Mouse (Mus musculus) lung, embryonic 14.5 days (tissue): Measurements from ENCODE around the gene Foxp1. TPM values are rescaled to one million over a fixed set of nuclear protein-coding genes. Genes with fewer than 3 reads are reported as not detected.
A peak's percentile ranks its signal among the peaks of the same experiment; 100 is the strongest.

ENCODE experiments used
- ATAC-seq: fragments of 200-750 bp; cut with Nextera tagmentation; 2 replicates; pipeline ENCODE4 v1.8.0; 2017; ENCODE audit warnings: mild to moderate bottlenecking, moderate TSS enrichment, moderate library complexity; ENCODE audit not compliant: insufficient read depth
- DNase-seq: peaks from one replicate; pipeline ENCODE4 v3.0.0-alpha.2; 2015
- H3K27ac ChIP-seq: fragments of 300-500 bp; sonication (generic); 2 replicates; pipeline ENCODE4 v1.5.1; 2014; ENCODE audit warnings: low read depth, mild to moderate bottlenecking, moderate library complexity
- H3K27me3 ChIP-seq: fragments of 300-500 bp; sonication (generic); 2 replicates; pipeline ENCODE4 v1.6.1; 2014; ENCODE audit warnings: low read length, control low read depth; ENCODE audit not compliant: insufficient read depth
- H3K36me3 ChIP-seq: fragments of 300-500 bp; sonication (generic); 2 replicates; pipeline ENCODE4 v1.6.1; 2014; ENCODE audit warnings: control low read depth; ENCODE audit not compliant: insufficient read depth
- H3K4me1 ChIP-seq: fragments of 300-500 bp; sonication (generic); 2 replicates; pipeline ENCODE4 v1.6.1; 2014; ENCODE audit warnings: antibody characterized with exemption, control low read depth; ENCODE audit not compliant: insufficient read depth
- H3K4me2 ChIP-seq: fragments of 300-500 bp; sonication (generic); 2 replicates; pipeline ENCODE4 v1.6.1; 2014; ENCODE audit warnings: mild to moderate bottlenecking
- H3K4me3 ChIP-seq: fragments of 300-500 bp; sonication (generic); 2 replicates; pipeline ENCODE4 v1.5.1; 2014; ENCODE audit warnings: low read depth, low read length
- H3K9ac ChIP-seq: fragments of 300-500 bp; sonication (generic); 2 replicates; pipeline ENCODE4 v1.6.1; 2014
- H3K9me3 ChIP-seq: fragments of 300-500 bp; sonication (generic); 2 replicates; pipeline ENCODE4 v1.6.1; 2016; ENCODE audit warnings: low read depth, low read length, control low read depth
- CTCF ChIP-seq: IDR thresholded peaks from 2 replicates; pipeline ENCODE4 v1.5.1; 2016; ENCODE audit warnings: antibody characterized with exemption, low read depth
- WGBS: fragments of 180-500 bp; shearing (Covaris S2); extraction: QIAGEN DNeasy Blood & Tissue Kit; methylation state at CpG from one replicate; pipeline ENCODE4 v1.1.7; 2014; 5-methylcytosine and 5-hydroxymethylcytosine counted together
- polyA plus RNA-seq: library from polyadenylated mRNA; unstranded; fragments of >200 nt; fragmentation: Nextera tagmentation; extraction: Ambion mirVana; gene quantifications from 2 replicates; pipeline ENCODE4 v1.2.1, GENCODE M21; 2014

Gene Foxp1
- polyA plus RNA-seq, 1 experiment from 2014 or later: 111 TPM

DNA sequence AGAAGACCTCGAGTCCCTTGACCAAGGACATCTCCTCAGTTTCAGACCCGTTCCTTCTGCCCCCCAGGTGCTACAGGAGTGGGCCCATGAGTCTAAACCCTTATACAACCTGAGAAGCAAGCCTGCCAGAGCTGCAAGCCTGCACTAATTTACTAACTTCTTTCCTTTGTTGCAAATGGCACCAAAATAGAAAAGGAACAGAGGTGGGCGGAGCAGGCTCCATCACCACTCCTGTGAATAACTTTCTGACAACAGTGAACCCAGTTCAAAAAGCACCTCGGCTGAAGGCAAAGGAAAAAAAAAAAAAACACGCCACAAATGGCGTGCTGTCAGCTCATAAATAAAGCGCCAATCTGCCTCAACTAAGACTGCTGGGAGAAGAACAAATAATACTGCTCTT lies 81.4 kb downstream of the Foxp1 start:
- H3K4me2 ChIP-seq: no peak overlapping the region
- TF ChIP-seq CTCF: no peak
- H3K27ac ChIP-seq: no peak overlapping the region
- H3K27me3 ChIP-seq: no peaks in the 10 kb centered on the region
- no peaks in the 10 kb centered on the region for H3K36me3 ChIP-seq
- DNase-seq (no peak), ATAC-seq (no peak)
- H3K4me3 ChIP-seq: no peak overlapping the region
- no peak overlapping the region for H3K9ac ChIP-seq
- H3K4me1 ChIP-seq: peaks cover 9% of the 10 kb centered on the region; the same call in 1 of the 2 replicates
- no peaks in the 10 kb centered on the region for H3K9me3 ChIP-seq
- 65% methylated on average over 7 of the region's 7 CpGs for WGBS

DNA sequence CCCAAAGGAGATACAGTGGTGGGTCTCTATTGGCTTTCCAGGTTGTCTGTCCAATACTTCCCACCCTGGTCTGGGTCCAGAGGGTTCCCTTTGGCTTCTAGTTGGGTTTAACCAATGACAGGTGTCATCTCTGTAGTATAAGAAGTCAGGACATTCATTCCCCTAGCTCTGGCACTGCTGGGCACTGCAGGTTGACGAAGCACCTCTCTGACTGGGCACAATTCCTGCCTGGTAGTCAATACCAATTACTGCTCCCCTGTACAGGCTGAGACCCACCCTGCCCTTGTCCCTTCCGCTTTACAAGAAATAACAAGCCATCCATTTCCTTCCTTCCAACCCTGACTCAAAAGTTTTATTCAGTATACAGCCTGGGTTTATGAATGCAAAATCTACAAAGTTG lies 81.9 kb downstream of the Foxp1 start:
- WGBS: 87% methylated on average over 2 of the region's 2 CpGs
- peak overlapping the region; percentile 8; the same call in 1 of the 2 replicates for H3K27ac ChIP-seq
- H3K9ac ChIP-seq: no peak overlapping the region
- H3K27me3 ChIP-seq: no peaks in the 10 kb centered on the region
- H3K9me3 ChIP-seq: no peaks in the 10 kb centered on the region
- DNase-seq: no peak
- no peaks in the 10 kb centered on the region for H3K36me3 ChIP-seq
- ATAC-seq: no peak
- H3K4me2 ChIP-seq: no peak overlapping the region
- no peak for TF ChIP-seq CTCF
- no peak overlapping the region for H3K4me3 ChIP-seq
- peaks cover 9% of the 10 kb centered on the region; the same call in 1 of the 2 replicates for H3K4me1 ChIP-seq

DNA sequence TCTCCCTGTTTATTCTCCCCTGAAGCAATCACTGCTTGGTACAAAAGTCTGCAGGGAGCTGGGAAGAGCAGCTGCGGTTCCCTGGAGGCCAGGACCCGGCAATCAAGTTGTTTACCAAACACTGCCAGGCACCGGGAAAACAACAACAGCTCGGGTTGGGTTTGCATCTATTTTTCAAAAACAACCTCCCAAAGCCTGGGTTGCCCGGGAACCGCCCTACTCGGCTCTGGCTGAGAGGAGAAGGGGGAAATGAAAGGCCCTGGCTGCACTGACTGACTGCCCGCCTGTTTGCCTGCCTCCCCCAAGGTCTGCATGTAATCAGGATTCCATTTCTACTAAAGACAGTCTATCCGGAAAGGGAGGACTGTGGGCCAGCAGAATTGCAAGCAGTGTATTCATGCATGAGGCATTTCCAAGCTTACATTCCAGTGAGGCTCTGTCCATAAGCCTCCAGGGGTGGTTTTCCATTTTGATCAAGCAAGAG lies 82.6 kb downstream of the Foxp1 start:
- DNase-seq (peak; percentile 42), ATAC-seq (peak; percentile 41; the same call in 1 of the 2 replicates)
- 18% methylated on average over 9 of the region's 9 CpGs for WGBS
- no peaks in the 10 kb centered on the region for H3K36me3 ChIP-seq
- no peaks in the 10 kb centered on the region for H3K9me3 ChIP-seq
- TF ChIP-seq CTCF: no peak
- peaks cover 9% of the 10 kb centered on the region; the same call in 1 of the 2 replicates for H3K4me1 ChIP-seq
- no peaks in the 10 kb centered on the region for H3K27me3 ChIP-seq
- peak overlapping the region; percentile 61; the same call in 1 of the 2 replicates for H3K27ac ChIP-seq
- no peak overlapping the region for H3K9ac ChIP-seq
- no peak overlapping the region for H3K4me3 ChIP-seq
- H3K4me2 ChIP-seq: peak overlapping the region; percentile 12; the same call in 1 of the 2 replicates

DNA sequence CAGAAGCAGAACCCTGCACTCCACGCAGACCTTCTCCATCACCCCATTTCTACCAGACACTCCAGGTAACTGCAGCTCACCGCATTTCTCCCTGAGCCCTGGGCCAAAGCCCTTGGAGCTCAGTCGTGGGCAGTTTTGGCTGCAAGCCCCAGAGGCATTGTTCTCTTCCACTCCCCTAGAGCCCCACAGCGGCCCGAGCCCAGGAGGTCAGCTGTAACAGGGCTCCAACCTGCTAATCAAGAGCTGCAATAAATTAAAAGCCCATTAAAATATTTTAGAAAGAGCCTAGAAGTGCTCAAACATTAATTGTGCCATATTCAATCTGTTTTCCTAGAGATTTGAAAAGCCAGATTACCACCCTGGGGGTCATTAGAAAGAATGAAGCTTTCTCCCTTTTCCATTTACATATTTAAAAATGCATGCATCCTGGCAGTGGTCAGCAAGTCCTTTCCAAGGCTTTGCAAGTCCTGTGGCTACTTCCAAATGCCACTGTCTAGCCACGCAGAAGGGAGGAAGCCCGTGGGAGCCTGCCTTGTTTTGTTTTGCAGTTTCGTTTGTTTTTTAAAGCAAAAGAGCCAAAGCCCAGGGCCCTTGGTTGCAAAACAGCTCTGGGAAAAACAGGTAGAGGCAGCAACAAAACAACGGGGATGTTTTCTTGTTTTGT lies 83.2 kb downstream of the Foxp1 start:
- H3K9ac ChIP-seq: no peak overlapping the region
- TF ChIP-seq CTCF: no peak
- WGBS: 43% methylated on average over 9 of the region's 9 CpGs
- no peaks in the 10 kb centered on the region for H3K36me3 ChIP-seq
- H3K9me3 ChIP-seq: no peaks in the 10 kb centered on the region
- peak overlapping the region; percentile 12; the same call in 1 of the 2 replicates for H3K4me2 ChIP-seq
- H3K4me1 ChIP-seq: peaks cover 9% of the 10 kb centered on the region; the same call in 1 of the 2 replicates
- no peaks in the 10 kb centered on the region for H3K27me3 ChIP-seq
- DNase-seq: no peak
- H3K4me3 ChIP-seq: no peak overlapping the region
- ATAC-seq: no peak
- H3K27ac ChIP-seq: peak overlapping the region; percentile 61; the same call in 1 of the 2 replicates

DNA sequence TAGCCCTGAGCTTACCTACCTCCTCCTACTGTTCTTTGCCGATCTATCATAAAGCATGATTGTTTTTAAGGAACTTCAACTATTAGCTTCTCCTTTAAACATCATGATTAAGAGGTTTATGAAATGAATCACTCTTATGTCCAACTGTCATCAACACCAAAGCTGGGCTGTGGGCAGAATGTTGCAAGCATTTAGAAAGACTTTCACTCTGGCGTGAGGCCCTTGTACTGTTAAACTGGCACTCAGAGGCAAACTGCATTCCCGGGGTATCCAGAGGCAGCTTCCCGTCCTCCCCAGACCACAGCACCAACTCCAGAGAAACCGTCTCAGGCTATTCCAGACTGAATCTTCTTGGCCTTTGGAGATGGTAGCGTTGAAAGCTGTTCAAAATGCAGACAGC lies 86.2 kb downstream of the Foxp1 start:
- DNase-seq (no peak), ATAC-seq (no peak)
- H3K27ac ChIP-seq: no peak overlapping the region
- no peaks in the 10 kb centered on the region for H3K36me3 ChIP-seq
- 86% methylated on average over 6 of the region's 6 CpGs for WGBS
- H3K4me1 ChIP-seq: peaks cover 9% of the 10 kb centered on the region; the same call in 1 of the 2 replicates
- H3K4me3 ChIP-seq: no peak overlapping the region
- no peak overlapping the region for H3K9ac ChIP-seq
- H3K27me3 ChIP-seq: no peaks in the 10 kb centered on the region
- H3K9me3 ChIP-seq: no peaks in the 10 kb centered on the region
- no peak overlapping the region for H3K4me2 ChIP-seq
- no peak for TF ChIP-seq CTCF

DNA sequence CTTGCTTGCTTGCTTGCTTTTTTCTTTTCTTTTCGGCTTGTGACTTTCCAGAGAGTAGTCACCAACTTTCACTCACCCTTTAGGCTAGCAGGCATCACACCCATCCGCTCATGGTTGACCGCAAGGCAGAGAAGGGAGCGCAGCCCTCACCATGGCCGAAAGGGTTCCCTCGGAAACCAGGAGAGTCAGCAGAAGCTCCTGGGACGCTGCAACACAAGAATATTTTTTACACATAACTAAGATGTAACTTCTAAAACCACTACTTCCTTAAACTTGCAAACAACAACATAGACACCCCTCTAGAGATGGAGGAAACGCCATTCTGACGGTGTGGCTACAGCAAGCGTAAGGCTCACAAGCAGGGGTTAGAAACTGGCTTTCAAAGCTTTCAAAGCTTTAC lies 87.4 kb downstream of the Foxp1 start:
- no peak for ATAC-seq
- 90% methylated on average over 10 of the region's 10 CpGs for WGBS
- Histone ChIP-seq H3K4me2 (no peak overlapping the region), H3K9ac (no peak overlapping the region), H3K9me3 (no peaks in the 10 kb centered on the region), H3K36me3 (no peaks in the 10 kb centered on the region), H3K4me1 (peaks cover 4% of the 10 kb centered on the region; the same call in 1 of the 2 replicates), H3K27ac (no peak overlapping the region), H3K4me3 (no peak overlapping the region), H3K27me3 (no peaks in the 10 kb centered on the region)
- DNase-seq: no peak
- no peak for TF ChIP-seq CTCF

DNA sequence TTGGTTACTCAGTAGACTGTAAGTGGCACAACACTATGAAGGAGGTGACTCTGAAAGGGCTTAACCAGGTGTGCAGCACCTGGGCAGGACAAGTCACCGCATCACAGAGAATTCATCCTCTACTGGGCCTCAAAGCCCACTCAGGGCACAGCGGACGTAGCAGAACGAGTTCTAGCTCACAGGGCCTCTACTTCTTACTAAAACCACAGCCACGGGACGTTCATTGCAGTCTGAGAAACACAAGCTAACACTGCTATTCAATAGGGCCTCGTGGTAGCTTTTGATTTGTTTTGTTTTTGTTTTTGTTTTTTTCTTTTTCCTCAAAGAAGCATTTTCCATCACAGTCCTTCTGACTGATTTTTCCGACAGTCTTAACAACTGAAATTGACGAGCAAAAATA lies 89.5 kb downstream of the Foxp1 start:
- Histone ChIP-seq H3K36me3 (no peaks in the 10 kb centered on the region), H3K4me1 (no peaks in the 10 kb centered on the region), H3K9ac (no peak overlapping the region), H3K27me3 (no peaks in the 10 kb centered on the region), H3K27ac (no peak overlapping the region), H3K4me3 (no peak overlapping the region), H3K4me2 (no peak overlapping the region), H3K9me3 (no peaks in the 10 kb centered on the region)
- 86% methylated on average over 9 of the region's 9 CpGs for WGBS
- DNase-seq (no peak), ATAC-seq (no peak)
- no peak for TF ChIP-seq CTCF
